Mouse (Mus musculus): Measurements from ENCODE around the gene Prkar1b. TPM values are rescaled to one million over a fixed set of nuclear protein-coding genes. Genes with fewer than 3 reads are reported as not detected.
A peak's percentile ranks its signal among the peaks of the same experiment; 100 is the strongest.

Prkar1b gene
- total and polyA plus RNA-seq, 2 experiments from 2014 or later: 397 to 415 TPM

DNA sequence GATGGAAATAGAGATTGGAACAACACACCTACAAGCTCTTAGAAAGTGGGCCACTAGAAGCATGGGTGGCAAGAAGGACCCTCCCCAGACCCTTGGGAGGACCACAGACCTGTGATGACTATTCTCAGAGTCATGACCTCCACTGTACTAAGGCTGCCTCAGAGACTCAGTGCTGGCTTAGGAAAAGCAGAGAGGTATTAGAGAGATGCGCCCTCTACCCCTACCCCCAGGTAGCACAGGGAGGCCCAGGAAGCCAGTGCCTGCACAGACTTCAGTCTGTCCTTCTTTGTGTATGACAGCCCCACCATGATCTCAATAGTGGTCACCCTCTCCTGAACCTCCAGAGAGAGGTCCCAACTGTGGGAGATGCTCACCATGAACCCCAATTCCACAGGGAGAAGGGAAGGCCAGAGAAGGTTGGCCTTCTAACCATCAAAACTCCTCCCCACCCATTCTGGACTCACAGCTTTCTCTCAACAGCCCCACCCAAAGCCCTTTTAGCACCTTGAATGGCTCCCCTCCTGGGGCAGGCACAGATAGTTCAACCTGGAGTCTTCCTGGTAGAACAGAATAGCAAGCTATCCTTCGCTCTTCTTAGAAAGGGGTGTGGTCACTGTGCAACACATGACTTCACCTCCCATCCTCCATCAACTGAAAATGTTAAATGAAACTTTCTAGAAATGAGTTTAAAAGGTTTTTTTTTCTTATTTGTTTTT is 39.5 kb downstream of the Prkar1b start:
- DNase-seq (ENCODE audit: low spot score) (no peak), ATAC-seq (ENCODE audit: low FRiP score) (no peak)
- Histone ChIP-seq H3K4me3 (ENCODE audit: low read depth, low read length) (no peak overlapping the region), H3K9me3 (ENCODE audit: low read length) (no peaks in the 10 kb centered on the region), H3K27ac (ENCODE audit: low read depth, low read length) (no peak overlapping the region), H3K4me1 (ENCODE audit: insufficient read depth, low read length) (peaks cover 4% of the 10 kb centered on the region; the same call in 1 of the 2 replicates), H3K9ac (replicated peaks; ENCODE audit: low read length, poor library complexity, severe bottlenecking) (no peak overlapping the region), H3K4me2 (ENCODE audit: low read depth, low read length, poor library complexity, severe bottlenecking) (no peak overlapping the region), H3K36me3 (ENCODE audit: insufficient read depth, low read length) (peaks cover 21% of the 10 kb centered on the region), H3K27me3 (ENCODE audit: insufficient read depth, low read length) (no peaks in the 10 kb centered on the region)
- 89% methylated on average over 2 of the region's 2 CpGs for WGBS
- TF ChIP-seq CTCF (IDR thresholded peaks at IDR 0.05): no peak

DNA sequence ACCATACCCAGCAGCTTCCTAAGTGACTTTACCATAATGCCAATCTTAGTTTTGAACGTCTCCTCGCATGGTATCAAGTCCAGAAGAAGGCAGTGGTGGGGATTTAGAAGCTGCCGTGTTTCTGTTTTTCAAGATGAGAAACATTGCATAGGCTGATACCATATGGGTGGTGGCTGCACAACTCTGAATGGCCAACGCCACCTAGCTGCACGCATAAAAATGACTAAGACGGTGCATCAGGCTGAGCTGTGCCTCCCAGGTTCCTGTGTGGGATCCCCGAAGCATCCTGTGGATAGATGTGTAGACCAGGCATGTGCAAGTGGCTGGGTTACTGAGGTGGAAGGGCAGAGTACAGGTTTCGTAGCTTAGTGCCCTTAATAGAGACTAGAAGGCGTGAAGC is 42.0 kb downstream of the Prkar1b start:
- Histone ChIP-seq H3K4me1 (ENCODE audit: insufficient read depth, low read length) (peaks cover 4% of the 10 kb centered on the region; the same call in 1 of the 2 replicates), H3K27ac (ENCODE audit: low read depth, low read length) (no peak overlapping the region), H3K27me3 (ENCODE audit: insufficient read depth, low read length) (no peaks in the 10 kb centered on the region), H3K4me3 (ENCODE audit: low read depth, low read length) (no peak overlapping the region), H3K9me3 (ENCODE audit: low read length) (no peaks in the 10 kb centered on the region), H3K4me2 (ENCODE audit: low read depth, low read length, poor library complexity, severe bottlenecking) (no peak overlapping the region), H3K9ac (replicated peaks; ENCODE audit: low read length, poor library complexity, severe bottlenecking) (no peak overlapping the region), H3K36me3 (ENCODE audit: insufficient read depth, low read length) (peaks cover 22% of the 10 kb centered on the region)
- DNase-seq (ENCODE audit: low spot score): peak; percentile 37
- TF ChIP-seq CTCF (IDR thresholded peaks at IDR 0.05): peak; percentile 66
- no peak for ATAC-seq (ENCODE audit: low FRiP score)
- 81% methylated on average over 9 of the region's 9 CpGs for WGBS

DNA sequence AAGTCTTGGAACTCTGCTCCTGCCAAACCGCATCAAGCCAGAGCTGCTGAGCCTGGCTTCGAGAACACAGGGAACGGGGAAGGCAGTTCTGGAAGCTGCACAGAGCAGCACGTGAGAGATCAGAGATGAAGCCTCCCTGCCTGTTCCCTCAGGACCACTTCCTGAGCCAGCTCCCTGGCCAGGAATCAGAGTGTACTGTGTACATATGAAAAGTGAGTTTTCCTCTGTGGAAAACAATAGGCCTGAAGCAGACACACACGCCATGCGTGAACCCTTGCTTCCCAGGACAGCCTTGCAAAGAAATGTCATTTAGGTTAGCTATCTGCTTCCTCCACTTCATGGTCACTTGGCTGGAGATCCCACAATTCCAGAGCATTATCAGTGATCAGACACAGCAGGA is 48.0 kb downstream of the Prkar1b start:
- DNase-seq (ENCODE audit: low spot score): no peak
- H3K9ac ChIP-seq (replicated peaks; ENCODE audit: low read length, poor library complexity, severe bottlenecking): no peak overlapping the region
- WGBS: 58% methylated on average over 6 of the region's 6 CpGs
- H3K4me1 ChIP-seq (ENCODE audit: insufficient read depth, low read length): peaks cover 10% of the 10 kb centered on the region
- H3K4me3 ChIP-seq (ENCODE audit: low read depth, low read length): no peak overlapping the region
- peaks cover 28% of the 10 kb centered on the region for H3K36me3 ChIP-seq (ENCODE audit: insufficient read depth, low read length)
- H3K9me3 ChIP-seq (ENCODE audit: low read length): no peaks in the 10 kb centered on the region
- ATAC-seq (ENCODE audit: low FRiP score): no peak
- no peak for TF ChIP-seq CTCF (IDR thresholded peaks at IDR 0.05)
- no peak overlapping the region for H3K4me2 ChIP-seq (ENCODE audit: low read depth, low read length, poor library complexity, severe bottlenecking)
- H3K27me3 ChIP-seq (ENCODE audit: insufficient read depth, low read length): no peaks in the 10 kb centered on the region
- H3K27ac ChIP-seq (ENCODE audit: low read depth, low read length): no peak overlapping the region

DNA sequence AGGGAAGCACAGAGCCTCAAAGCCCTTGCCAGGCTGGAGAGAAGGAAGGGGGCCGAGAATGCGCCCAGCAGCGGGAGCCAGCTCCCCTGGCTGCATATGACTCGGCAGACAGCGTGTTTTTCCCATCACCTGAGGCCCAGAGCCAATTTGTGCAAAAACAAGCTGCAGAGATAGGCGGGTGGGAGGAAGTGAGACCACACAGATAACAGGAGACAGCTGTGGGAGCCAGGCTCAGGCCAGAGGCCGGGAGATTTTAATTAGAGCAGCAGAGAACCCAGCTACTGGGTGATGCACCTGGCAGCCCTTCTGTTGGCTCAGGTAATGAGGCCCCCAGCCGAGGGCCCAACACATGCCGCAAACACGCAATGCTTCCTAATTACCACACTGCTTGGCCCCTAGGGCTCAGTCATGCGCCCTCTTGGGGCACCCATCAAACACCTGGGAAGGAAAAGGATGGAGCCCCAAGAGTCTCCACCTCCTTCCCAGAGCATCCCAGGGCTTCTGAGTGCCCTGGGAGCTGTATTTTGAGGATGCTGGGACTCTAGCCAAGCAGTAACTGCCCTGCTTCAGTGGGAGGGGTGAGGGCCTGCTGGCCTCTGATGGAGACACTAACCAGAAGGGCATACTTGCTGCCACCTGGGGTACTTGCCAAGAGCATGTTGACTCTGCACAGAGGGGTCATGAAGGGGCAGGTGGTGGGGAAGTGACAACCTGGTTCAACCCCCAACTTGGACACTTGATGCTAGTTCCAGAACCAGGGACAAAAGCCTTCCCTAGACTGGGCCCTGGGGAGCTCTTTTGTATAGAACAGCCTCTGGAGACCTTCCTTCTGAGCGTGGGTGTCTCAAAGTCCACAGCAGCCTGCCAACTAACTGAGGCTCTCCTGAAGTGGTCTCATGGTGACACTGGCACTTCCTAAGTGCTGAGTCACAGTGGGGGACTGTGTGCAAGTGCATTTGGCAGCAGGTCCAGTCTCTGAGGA is 50.5 kb downstream of the Prkar1b start:
- ATAC-seq (ENCODE audit: low FRiP score) (peak; percentile 56; the same call in 1 of the 2 replicates), DNase-seq (ENCODE audit: low spot score) (peak; percentile 60)
- TF ChIP-seq CTCF (IDR thresholded peaks at IDR 0.05): 0 out of 2 replicates have a peak, but pooled peaks have one; percentile 1
- Histone ChIP-seq H3K9ac (replicated peaks; ENCODE audit: low read length, poor library complexity, severe bottlenecking) (0 out of 2 replicates have a peak overlapping the region, but pooled peaks have one; percentile 24), H3K4me1 (ENCODE audit: insufficient read depth, low read length) (peaks cover 10% of the 10 kb centered on the region), H3K27ac (ENCODE audit: low read depth, low read length) (peak overlapping the region; percentile 48), H3K9me3 (ENCODE audit: low read length) (no peaks in the 10 kb centered on the region), H3K27me3 (ENCODE audit: insufficient read depth, low read length) (no peaks in the 10 kb centered on the region), H3K4me3 (ENCODE audit: low read depth, low read length) (no peak overlapping the region), H3K36me3 (ENCODE audit: insufficient read depth, low read length) (peaks cover 18% of the 10 kb centered on the region), H3K4me2 (ENCODE audit: low read depth, low read length, poor library complexity, severe bottlenecking) (no peak overlapping the region)
- WGBS: 36% methylated on average over 12 of the region's 12 CpGs

DNA sequence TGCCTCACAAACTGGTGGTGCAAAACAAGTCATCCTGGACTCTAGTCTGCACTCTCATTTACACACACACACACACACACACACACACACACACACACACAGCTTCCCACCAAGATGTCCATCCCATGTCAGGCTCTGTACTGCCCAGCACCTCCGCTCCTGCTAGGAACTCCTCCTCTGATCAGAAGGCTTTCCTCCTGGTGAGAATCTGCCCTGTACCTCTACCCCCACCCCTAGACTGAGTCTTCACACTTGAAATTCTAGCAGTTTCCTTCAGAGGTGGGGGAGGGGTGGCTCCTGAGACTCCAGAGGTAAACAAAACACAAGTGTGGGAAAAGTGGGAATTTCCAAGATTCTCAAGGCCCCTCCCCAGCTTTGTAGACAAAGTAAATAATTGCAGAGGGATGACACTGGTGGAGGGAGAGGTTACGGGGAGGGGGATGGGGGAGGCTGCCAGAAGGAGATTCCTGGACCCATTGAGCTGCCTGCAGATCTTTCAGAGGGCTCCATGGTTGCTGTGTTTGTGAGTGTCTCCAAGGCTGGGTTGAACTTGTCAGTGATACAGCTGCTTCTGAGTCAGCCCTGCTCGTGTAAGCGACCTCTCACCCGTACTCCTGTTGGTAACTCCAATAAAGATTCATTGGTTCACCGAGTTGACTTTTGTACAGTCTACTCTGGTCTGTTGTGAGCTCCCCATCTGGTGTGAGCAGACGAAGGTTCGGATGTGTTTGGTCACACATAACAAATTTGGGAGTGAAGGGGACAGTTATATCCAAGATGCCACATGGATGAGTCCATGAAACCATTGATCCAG is 54.3 kb downstream of the Prkar1b start:
- Histone ChIP-seq H3K4me1 (ENCODE audit: insufficient read depth, low read length) (peaks cover 10% of the 10 kb centered on the region), H3K36me3 (ENCODE audit: insufficient read depth, low read length) (peaks cover 11% of the 10 kb centered on the region), H3K27ac (ENCODE audit: low read depth, low read length) (no peak overlapping the region), H3K9ac (replicated peaks; ENCODE audit: low read length, poor library complexity, severe bottlenecking) (no peak overlapping the region), H3K9me3 (ENCODE audit: low read length) (no peaks in the 10 kb centered on the region), H3K4me3 (ENCODE audit: low read depth, low read length) (no peak overlapping the region), H3K4me2 (ENCODE audit: low read depth, low read length, poor library complexity, severe bottlenecking) (no peak overlapping the region), H3K27me3 (ENCODE audit: insufficient read depth, low read length) (no peaks in the 10 kb centered on the region)
- no peak for ATAC-seq (ENCODE audit: low FRiP score)
- WGBS: 87% methylated on average over 8 of the region's 8 CpGs
- no peak for DNase-seq (ENCODE audit: low spot score)
- no peak for TF ChIP-seq CTCF (IDR thresholded peaks at IDR 0.05)

All from midbrain, postnatal 0 days (tissue).